In the genomic region with DNA sequence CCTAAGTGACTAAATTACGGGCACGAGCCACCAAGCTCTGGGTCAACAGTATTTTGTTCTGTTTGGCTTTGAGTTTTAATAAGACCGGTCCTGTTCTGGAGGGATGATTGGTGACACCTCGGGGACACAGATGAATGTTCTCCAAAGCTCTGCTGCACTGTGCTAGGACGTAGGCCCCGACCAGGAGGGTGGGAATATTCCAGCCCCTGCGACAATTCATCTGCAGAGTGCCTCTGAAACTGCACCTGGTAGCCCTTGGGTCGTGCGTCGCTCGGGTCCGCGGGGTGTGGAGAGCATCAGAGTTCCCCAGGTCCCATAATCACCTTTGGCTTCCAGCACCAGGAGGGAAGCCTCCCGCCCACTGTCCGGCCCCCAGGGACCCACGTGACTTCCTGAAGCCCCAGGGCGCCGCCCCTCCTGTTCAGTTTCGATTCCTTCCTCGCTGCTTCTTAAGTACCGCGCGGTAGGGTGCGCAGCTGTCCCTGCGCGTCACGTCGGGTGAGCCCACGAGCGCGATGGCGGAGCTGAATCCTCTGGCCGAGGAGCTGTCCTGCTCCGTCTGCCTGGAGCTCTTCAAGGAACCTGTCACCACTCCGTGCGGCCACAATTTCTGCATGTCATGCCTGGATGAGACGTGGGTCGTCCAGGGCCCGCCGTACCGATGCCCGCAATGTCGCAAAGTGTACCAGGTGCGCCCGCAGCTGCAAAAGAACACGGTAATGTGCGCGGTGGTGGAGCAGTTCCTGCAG, we compare ENCODE assay signal across 8 mouse cellular contexts. TPM values are rescaled to one million over a fixed set of nuclear protein-coding genes. Genes with fewer than 3 reads are reported as not detected.
DNase-seq lines count a peak whose midpoint lies in the region; ATAC-seq and TF ChIP-seq lines count a peak whose summit lies in the region.

A gene (plus strand): TSS at position 403 of the 749 bp plus-strand sequence.

- no peaks in the 10 kb centered on the region for H3K36me3 ChIP-seq in hindbrain, embryonic 16.5 days (ENCODE audit: control insufficient read depth, insufficient read depth, low read length)
- peaks cover 28% of the 10 kb centered on the region for H3K36me3 ChIP-seq in megakaryocyte, embryonic 14.5 days (replicated peaks; ENCODE audit: low read length)

- DNase-seq in MEL-GATA-1-ER (ENCODE audit: extremely low read depth, low read depth): peak; percentile 88
- DNase-seq in c-Kit-positive CD71-positive TER-119-negative erythroid progenitor cells, embryonic 14.5 days (ENCODE audit: low read depth): peak; percentile 94
- DNase-seq in gastrocnemius, adult 8-10 months (ENCODE audit: low spot score in 2 of 2): peak; percentile 91 to 92
- peak; percentile 46 to 63 for DNase-seq in left cerebral cortex, adult 2 months (ENCODE audit: extremely low spot score in 1 of 2, low spot score in 2 of 2)
- peak; percentile 60 for DNase-seq in right cerebral cortex, adult 18-20 months
- peak; percentile 90 for DNase-seq in urinary bladder, adult 18-20 months (ENCODE audit: low spot score in 2 of 2)

- 3% methylated on average over 48 of the region's 48 CpGs for WGBS in hindbrain, embryonic 16.5 days

- peak within 1 kb of the TSS; percentile 55 for H3K4me2 ChIP-seq in hindbrain, embryonic 16.5 days (ENCODE audit: low read length)

- H3K9ac ChIP-seq in hindbrain, embryonic 16.5 days (ENCODE audit: low read depth, low read length): peak within 1 kb of the TSS; percentile 51; the same call in 1 of the 2 replicates

- no peak within 1 kb of the TSS; the same call in 1 of the 2 replicates for H3K27ac ChIP-seq in hindbrain, embryonic 16.5 days (ENCODE audit: low read depth, low read length)
- H3K27ac ChIP-seq in left cerebral cortex, adult 2 months: peak within 1 kb of the TSS; percentile 49

- TF ChIP-seq CTCF in left cerebral cortex, adult 2 months (IDR thresholded peaks at IDR 0.05): no peak

- peak within 1 kb of the TSS; percentile 42 for H3K4me3 ChIP-seq in hindbrain, embryonic 16.5 days (ENCODE audit: low read length)
- H3K4me3 ChIP-seq in left cerebral cortex, adult 2 months: peak within 1 kb of the TSS; percentile 49
- peak within 1 kb of the TSS; percentile 100 for H3K4me3 ChIP-seq in megakaryocyte, embryonic 14.5 days (replicated peaks)

- no peaks in the 10 kb centered on the region for H3K9me3 ChIP-seq in hindbrain, embryonic 16.5 days (ENCODE audit: control insufficient read depth, low read length)
- no peaks in the 10 kb centered on the region for H3K9me3 ChIP-seq in megakaryocyte, embryonic 14.5 days

- peaks cover 21% of the 10 kb centered on the region for H3K27me3 ChIP-seq in hindbrain, embryonic 16.5 days (replicated peaks; ENCODE audit: control insufficient read depth, insufficient read depth, low read length)
- no peaks in the 10 kb centered on the region for H3K27me3 ChIP-seq in megakaryocyte, embryonic 14.5 days (replicated peaks)

- intact Hi-C loops in left cerebral cortex, adult 2 months (cut with DNase I): no loop called here

- ATAC-seq in hindbrain, embryonic 16.5 days: peak; percentile 42; the same call in 1 of the 2 replicates

- peaks cover 3% of the 10 kb centered on the region; the same call in 1 of the 2 replicates for H3K4me1 ChIP-seq in hindbrain, embryonic 16.5 days (ENCODE audit: control insufficient read depth, insufficient read depth, low read depth, low read length)
- peaks cover 83% of the 10 kb centered on the region for H3K4me1 ChIP-seq in megakaryocyte, embryonic 14.5 days

RNA-seq across cellular contexts. Expression of the gene that starts here (rescaled TPM):
- 1 to 10 TPM; 4.1 to 8.3 (median 6.0) TPM for total RNA-seq in gastrocnemius, adult 8-10 months (2022)
- 4.6 and 5.4 TPM in 2 replicates for polyA plus RNA-seq in hindbrain, embryonic 16.5 days (2015; fragmentation: Nextera tagmentation; extraction: Ambion mirVana)
- 1 to 10 TPM; 3.7 to 3.9 TPM for total RNA-seq in left cerebral cortex, adult 2 months (2021)
- 6.3 and 58.2 TPM in 2 replicates for polyA plus RNA-seq in megakaryocyte, embryonic 14.5 days (2012; ENCODE audit: insufficient read depth, low replicate concordance)

Comparison
In these comparisons a context has a peak if more than half of its experiments do, and no peak if none do; other contexts are left out.
1. H3K4me3 ChIP-seq: peak in every context shown above with its lines; median percentile 100 in megakaryocyte, embryonic 14.5 days; 49 in left cerebral cortex, adult 2 months; 42 in hindbrain, embryonic 16.5 days.